Mouse (Mus musculus) lung, postnatal 0 days (tissue): ENCODE data around the gene Ppp1r9b.

ENCODE experiments used
- CTCF ChIP-seq: IDR thresholded peaks from 2 replicates; pipeline ENCODE4 v1.5.1; 2016; ENCODE audit warnings: antibody characterized with exemption, mild to moderate bottlenecking
- EP300 ChIP-seq: IDR thresholded peaks from 2 replicates; pipeline ENCODE4 v1.6.1; 2016; ENCODE audit warnings: antibody characterized with exemption, mild to moderate bottlenecking, control low read depth

DNA sequence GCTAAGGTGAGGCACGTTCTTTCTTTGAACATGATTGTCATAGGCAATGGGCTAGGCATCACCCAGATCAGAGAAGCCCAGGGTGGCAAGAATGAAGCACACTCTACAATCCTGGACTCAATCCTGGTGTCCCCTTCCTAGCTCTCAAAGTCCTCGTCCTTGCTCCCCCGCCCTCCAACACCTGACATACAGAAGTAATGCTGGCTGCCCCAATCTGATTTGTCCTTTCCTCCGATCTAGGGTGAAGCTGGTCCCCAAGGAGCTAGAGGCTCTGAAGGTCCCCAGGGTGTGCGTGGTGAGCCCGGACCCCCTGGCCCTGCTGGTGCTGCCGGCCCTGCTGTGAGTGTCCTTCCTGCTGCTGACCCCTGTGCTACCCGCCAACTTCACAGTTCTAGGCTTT, 49.1 kb upstream of the Ppp1r9b start:
- TF ChIP-seq CTCF (no peak), EP300 (no peak)
